Mouse (Mus musculus) forebrain, embryonic 13.5 days (tissue): ENCODE data around the gene Catsperd. TPM values are rescaled to one million over a fixed set of nuclear protein-coding genes. Genes with fewer than 3 reads are reported as not detected.
A peak's percentile ranks its signal among the peaks of the same experiment; 100 is the strongest.

Source experiments
- ATAC-seq: fragments of 200-750 bp; cut with Nextera tagmentation; 2 replicates; pipeline ENCODE4 v1.8.0; 2017
- H3K27ac ChIP-seq: fragments of 300-500 bp; sonication (generic); 2 replicates; pipeline ENCODE4 v1.5.1; 2015; ENCODE audit warnings: inconsistent platforms, mild to moderate bottlenecking, moderate library complexity
- H3K27me3 ChIP-seq: fragments of 300-500 bp; sonication (generic); 2 replicates; pipeline ENCODE4 v1.6.1; 2015; ENCODE audit warnings: mild to moderate bottlenecking, inconsistent platforms
- H3K36me3 ChIP-seq: fragments of 300-500 bp; sonication (generic); 2 replicates; pipeline ENCODE4 v1.6.1; 2015; ENCODE audit warnings: mild to moderate bottlenecking, inconsistent platforms; ENCODE audit not compliant: poor library complexity, severe bottlenecking
- H3K4me1 ChIP-seq: fragments of 300-500 bp; sonication (generic); 2 replicates; pipeline ENCODE4 v1.6.1; 2015; ENCODE audit warnings: inconsistent platforms
- H3K4me2 ChIP-seq: fragments of 300-500 bp; sonication (generic); 2 replicates; pipeline ENCODE4 v1.6.1; 2015; ENCODE audit warnings: inconsistent platforms, mild to moderate bottlenecking, moderate library complexity
- H3K4me3 ChIP-seq: fragments of 300-500 bp; sonication (generic); 2 replicates; pipeline ENCODE4 v1.5.1; 2015; ENCODE audit warnings: mild to moderate bottlenecking, inconsistent platforms
- H3K9ac ChIP-seq: fragments of 300-500 bp; sonication (generic); 2 replicates; pipeline ENCODE4 v1.6.1; 2015; ENCODE audit warnings: mild to moderate bottlenecking, inconsistent platforms
- H3K9me3 ChIP-seq: fragments of 300-500 bp; sonication (generic); replicated peaks from 2 replicates; pipeline ENCODE4 v1.6.1; 2016; ENCODE audit warnings: inconsistent platforms
- WGBS: fragments of 180-500 bp; shearing (Covaris S2); methylation state at CpG from one replicate; pipeline ENCODE4 v1.1.7; 2015; 5-methylcytosine and 5-hydroxymethylcytosine counted together
- polyA plus RNA-seq: library from polyadenylated mRNA; unstranded; fragments of >200 nt; fragmentation: Nextera tagmentation; extraction: Ambion mirVana; gene quantifications from 2 replicates; pipeline ENCODE4 v1.2.1, GENCODE M21; 2015

Catsperd gene
- polyA plus RNA-seq = 0.58 and 0.70 TPM in 2 replicates

DNA sequence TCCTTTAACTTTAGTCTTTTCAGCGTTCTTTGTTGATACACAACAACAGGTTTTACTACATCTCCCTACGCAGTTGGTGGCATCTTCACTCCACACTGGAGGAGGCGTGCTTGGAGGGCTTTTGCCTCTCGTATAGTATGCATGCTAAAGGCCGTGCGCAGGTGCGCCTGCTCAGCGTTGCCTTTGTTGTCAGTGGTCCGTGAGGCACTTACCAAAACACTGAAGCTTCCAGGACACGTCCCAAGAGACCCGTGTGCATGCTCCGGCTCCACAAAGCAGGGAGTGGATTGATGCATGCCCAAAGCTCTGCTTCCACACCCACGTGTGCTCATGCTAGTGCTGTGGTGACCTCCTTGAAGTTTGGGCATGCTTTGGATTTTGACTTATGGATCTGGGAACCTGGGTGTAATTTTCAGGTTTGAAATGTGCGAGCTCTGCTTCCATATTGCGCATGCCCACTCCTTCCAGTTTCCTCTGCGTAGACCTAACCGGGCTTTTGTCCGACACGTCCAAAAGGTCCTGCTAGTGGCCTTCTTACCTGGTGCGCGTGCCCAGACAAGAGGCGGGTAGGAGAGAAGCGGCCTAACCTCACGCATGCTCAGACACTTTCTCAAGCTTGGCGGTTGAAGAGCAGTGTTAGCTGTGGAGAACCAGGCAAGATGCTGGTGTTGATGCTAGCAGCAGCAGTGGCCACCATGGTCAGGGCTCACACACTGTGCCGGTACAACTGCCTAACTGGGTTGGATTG, at the start of gene Catsperd:
TSS of gene Catsperd (plus strand) at position 614 of the 748 bp plus-strand sequence.
- Histone ChIP-seq H3K27ac (peak within 1 kb of the TSS; percentile 33), H3K9me3 (no peaks in the 10 kb centered on the region), H3K27me3 (0 out of 2 replicates have a peak, but pooled peaks cover 6% of the 10 kb centered on the region), H3K36me3 (peaks cover 14% of the 10 kb centered on the region), H3K4me2 (peak within 1 kb of the TSS; percentile 95), H3K4me1 (peaks cover 28% of the 10 kb centered on the region), H3K4me3 (peak within 1 kb of the TSS; percentile 92), H3K9ac (peak within 1 kb of the TSS; percentile 88)
- WGBS = 8% methylated on average over 26 of the region's 26 CpGs
- ATAC-seq = peak; percentile 45

DNA sequence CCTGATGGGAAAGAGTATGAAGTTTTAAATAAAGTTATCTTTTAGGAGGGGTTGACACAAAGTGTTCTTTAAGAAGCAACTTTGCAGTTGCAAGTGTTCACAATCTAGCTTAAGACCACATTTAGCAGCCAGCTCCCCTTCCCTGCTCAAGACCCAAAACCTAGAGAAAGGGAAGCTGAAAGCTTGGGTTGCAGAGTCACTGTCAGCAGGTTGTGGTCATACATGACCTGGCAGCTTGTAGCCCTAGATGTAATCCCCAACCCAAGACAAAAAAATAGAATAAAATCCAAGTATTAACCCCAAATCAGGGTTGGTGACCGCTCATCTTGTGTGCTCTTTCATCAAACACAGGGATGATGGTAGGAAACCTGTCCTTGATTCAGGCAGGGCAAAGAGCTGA, 44.9 kb upstream of the Catsperd start:
- Histone ChIP-seq H3K36me3 (peaks cover 69% of the 10 kb centered on the region), H3K27me3 (no peaks in the 10 kb centered on the region), H3K9me3 (no peaks in the 10 kb centered on the region), H3K4me1 (peaks cover 52% of the 10 kb centered on the region), H3K4me2 (peak overlapping the region; percentile 86), H3K4me3 (peak overlapping the region; percentile 61), H3K9ac (peak overlapping the region; percentile 89), H3K27ac (0 out of 2 replicates have a peak overlapping the region, but pooled peaks have one; percentile 93)
- no peak for ATAC-seq
- 72% methylated on average over 1 of the region's 1 CpGs for WGBS

DNA sequence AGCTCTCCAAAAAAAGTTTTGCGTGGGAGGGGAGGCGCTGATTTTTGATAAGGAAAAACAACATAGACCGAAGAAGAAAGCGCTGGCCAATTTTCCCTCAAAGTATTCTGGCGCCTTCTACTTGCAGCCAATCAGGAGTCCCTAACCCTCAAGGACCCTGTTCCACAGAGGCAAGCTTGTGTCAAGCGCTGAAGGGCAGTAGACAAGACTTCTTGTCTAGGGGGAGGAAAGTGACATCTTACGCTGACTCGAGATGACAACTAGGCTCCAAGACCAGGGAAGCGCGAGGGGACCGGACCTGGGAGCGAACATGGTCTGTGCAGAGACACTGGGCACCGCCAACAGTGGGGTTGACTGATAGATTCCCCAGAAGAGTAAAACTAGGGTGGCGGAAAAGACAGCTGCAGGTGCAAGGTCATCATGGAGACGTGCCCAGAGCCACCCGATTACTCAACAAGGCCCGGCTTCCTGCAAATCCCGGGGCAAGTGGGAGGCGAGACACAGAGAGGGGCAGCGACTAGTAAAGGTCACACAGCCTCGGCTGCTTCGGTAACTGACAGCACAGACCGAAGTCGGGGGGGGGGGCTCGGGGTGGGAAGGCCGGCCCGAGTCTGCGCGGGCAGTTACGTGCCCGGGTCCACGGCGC, 44.2 kb upstream of the Catsperd start:
- H3K36me3 ChIP-seq = peaks cover 69% of the 10 kb centered on the region
- peak; percentile 0; the same call in 1 of the 2 replicates for ATAC-seq
- no peaks in the 10 kb centered on the region for H3K27me3 ChIP-seq
- H3K27ac ChIP-seq = peak overlapping the region; percentile 93
- peak overlapping the region; percentile 86 for H3K4me2 ChIP-seq
- no peaks in the 10 kb centered on the region for H3K9me3 ChIP-seq
- 2% methylated on average over 33 of the region's 33 CpGs for WGBS
- H3K9ac ChIP-seq = peak overlapping the region; percentile 89
- H3K4me3 ChIP-seq = peak overlapping the region; percentile 61
- H3K4me1 ChIP-seq = peaks cover 58% of the 10 kb centered on the region

DNA sequence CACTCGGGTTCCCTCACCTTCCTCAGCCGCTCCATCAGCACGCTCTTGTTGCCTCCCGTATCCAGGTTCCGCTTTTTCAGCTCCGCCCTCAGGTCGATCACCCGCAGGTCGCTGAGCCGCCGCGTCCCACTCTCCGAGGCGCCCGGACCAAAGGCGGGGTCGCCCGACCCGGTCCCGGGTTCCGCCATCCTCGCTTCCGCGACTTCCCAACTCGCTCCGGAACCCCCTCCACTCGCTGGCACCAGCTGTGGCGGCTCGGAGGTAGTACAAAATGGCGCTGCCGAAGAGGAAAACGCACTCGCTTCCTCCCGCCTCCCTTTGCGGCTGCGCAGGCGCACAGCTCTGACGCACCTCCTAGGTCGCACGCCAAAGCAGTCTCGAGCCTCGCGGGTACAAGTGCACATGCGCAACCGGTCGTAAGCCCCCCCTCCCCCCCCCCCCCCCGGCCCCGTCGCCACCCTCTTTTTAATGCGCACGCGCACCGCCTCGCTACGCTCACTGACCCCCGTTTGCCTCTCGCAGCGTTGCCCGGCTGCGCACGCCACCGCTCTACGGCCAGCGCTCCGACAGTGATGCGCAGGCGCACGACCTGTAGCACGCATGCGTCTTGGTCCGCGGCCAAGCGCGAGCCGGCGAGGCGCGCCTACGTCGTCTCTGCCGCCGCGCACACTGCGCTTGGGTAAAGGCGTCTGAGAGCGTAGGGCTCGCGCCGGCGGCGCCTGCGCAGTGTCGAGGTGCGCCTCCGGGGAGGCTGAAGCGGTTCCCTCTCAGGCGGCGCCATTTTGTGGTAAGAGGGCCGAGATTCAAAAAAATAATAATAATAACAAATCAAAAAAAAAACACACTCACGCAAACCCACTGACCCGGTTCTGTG, 43.4 kb upstream of the Catsperd start, which contains the start of the genes Safb2 and Safb:
TSS of gene Safb2 (minus strand) at position 329 of the 874 bp plus-strand sequence.
TSS of gene Safb (plus strand) at position 569 of the 874 bp plus-strand sequence.
- Histone ChIP-seq H3K4me2 (peak within 1 kb of the TSS; percentile 92), H3K9ac (peak within 1 kb of the TSS; percentile 89), H3K9me3 (no peaks in the 10 kb centered on the region), H3K27ac (peak within 1 kb of the TSS; percentile 93), H3K4me3 (peak within 1 kb of the TSS; percentile 61), H3K4me1 (peaks cover 63% of the 10 kb centered on the region), H3K36me3 (peaks cover 69% of the 10 kb centered on the region), H3K27me3 (no peaks in the 10 kb centered on the region)
- WGBS = under 1% methylated on average over 91 of the region's 101 CpGs
- peak; percentile 95 for ATAC-seq

DNA sequence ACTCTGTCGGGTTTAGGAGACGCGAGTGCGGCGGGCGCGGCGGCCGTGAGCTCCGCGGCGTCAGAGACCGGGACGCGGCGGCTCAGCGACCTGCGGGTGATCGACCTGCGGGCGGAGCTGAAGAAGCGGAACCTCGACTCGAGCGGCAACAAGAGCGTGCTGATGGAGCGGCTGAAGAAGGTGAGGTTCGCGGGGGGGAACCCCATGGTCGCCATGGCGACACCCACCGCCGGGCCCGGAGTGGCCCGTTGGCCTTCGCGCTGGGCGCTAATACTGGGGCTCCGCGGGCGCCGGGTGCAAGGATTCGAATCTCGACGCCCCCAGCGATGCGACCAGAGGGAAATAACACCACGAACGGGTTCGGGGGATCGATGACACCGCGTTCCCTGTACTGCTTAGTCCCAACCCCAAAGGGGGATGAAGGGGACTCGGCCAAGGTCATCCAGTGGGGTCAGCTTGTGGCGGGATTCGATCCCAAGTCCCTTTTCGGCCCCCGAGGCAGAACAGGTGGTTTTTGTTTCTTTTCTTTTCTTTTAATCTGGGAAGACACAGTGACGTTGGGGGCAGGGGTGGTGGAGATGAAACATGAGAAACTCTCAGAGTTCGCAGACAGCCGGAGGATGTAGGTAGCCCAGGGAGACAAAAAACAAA, 42.6 kb upstream of the Catsperd start:
- Histone ChIP-seq H3K9me3 (no peaks in the 10 kb centered on the region), H3K4me2 (peak overlapping the region; percentile 92), H3K36me3 (peaks cover 69% of the 10 kb centered on the region), H3K4me1 (peaks cover 63% of the 10 kb centered on the region), H3K9ac (peak overlapping the region; percentile 83), H3K27me3 (no peaks in the 10 kb centered on the region), H3K27ac (peak overlapping the region; percentile 92), H3K4me3 (peak overlapping the region; percentile 61)
- WGBS = under 1% methylated on average over 61 of the region's 61 CpGs
- ATAC-seq = peak; percentile 25

DNA sequence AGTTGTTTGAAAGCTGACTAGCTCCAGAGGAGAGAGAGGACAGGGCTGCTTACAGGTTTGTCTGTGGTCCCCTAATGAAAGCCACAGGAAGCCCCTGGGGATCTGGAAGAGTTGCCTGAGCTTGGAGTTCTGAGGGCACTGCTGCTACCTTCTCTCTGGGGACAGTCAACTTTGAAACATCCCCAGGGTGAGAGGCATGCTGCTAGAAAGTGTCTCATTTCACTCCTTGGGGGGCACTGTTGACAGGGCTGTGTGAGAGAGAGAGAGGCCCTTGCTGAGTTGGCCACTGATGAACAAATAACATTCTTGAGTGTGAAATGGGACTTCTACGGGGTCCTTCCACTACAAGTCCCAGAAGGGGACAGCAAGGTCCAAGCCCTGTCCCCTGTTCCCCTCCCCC, 40.2 kb upstream of the Catsperd start:
- 0 out of 2 replicates have a peak overlapping the region, but pooled peaks have one; percentile 49 for H3K9ac ChIP-seq
- no peaks in the 10 kb centered on the region for H3K27me3 ChIP-seq
- 0 out of 2 replicates have a peak overlapping the region, but pooled peaks have one; percentile 15 for H3K27ac ChIP-seq
- ATAC-seq = no peak
- H3K4me1 ChIP-seq = peaks cover 53% of the 10 kb centered on the region
- H3K36me3 ChIP-seq = peaks cover 69% of the 10 kb centered on the region
- H3K4me2 ChIP-seq = peak overlapping the region; percentile 92
- no peak overlapping the region for H3K4me3 ChIP-seq
- 75% methylated on average over 1 of the region's 1 CpGs for WGBS
- no peaks in the 10 kb centered on the region for H3K9me3 ChIP-seq

DNA sequence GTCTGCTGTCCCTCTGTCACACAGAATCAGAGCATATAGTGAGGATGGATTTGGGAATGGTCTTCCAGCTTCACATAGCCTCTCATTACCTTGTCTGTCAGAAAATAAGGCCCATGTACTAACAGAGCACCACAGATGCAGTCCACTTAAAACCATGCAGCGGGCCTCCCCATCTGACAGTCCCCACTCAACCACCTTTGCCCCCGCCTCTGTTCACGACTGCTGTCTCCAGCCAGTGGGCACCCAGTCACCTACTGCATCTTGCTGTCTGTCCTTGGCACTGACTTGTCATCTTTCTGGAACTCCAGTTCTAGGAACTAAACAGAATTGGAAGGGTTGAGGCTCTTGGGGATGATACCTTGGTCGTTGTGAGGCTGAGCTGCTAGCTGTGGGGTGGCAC, 39.0 kb upstream of the Catsperd start:
- peaks cover 78% of the 10 kb centered on the region for H3K36me3 ChIP-seq
- 96% methylated on average over 4 of the region's 4 CpGs for WGBS
- no peak overlapping the region for H3K27ac ChIP-seq
- no peaks in the 10 kb centered on the region for H3K27me3 ChIP-seq
- no peaks in the 10 kb centered on the region for H3K9me3 ChIP-seq
- no peak overlapping the region for H3K4me2 ChIP-seq
- H3K9ac ChIP-seq = no peak overlapping the region
- no peak for ATAC-seq
- H3K4me3 ChIP-seq = no peak overlapping the region
- H3K4me1 ChIP-seq = peaks cover 43% of the 10 kb centered on the region

DNA sequence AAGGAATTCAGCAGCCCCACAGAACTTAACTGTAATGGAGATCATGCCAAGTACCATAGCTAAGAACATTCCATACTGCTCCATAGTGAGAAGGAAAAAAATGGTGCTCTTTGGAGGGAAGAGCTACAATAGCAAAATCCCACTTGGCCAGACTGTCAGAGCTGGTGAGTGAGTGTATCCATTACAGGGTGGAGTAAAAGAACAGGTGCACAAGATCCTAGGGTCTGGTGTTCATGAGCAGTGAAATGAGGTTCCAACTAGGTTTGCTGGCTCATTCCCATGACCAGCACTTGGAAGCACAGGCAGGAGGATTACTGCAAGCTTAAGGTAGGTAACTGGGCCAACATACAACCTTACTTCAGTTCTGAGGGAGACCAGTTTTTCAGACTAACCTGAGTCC, 35.4 kb upstream of the Catsperd start:
- no peak for ATAC-seq
- Histone ChIP-seq H3K9me3 (no peaks in the 10 kb centered on the region), H3K4me2 (no peak overlapping the region), H3K36me3 (peaks cover 100% of the 10 kb centered on the region), H3K27ac (no peak overlapping the region), H3K4me1 (peaks cover 24% of the 10 kb centered on the region), H3K27me3 (no peaks in the 10 kb centered on the region), H3K9ac (no peak overlapping the region), H3K4me3 (no peak overlapping the region)

DNA sequence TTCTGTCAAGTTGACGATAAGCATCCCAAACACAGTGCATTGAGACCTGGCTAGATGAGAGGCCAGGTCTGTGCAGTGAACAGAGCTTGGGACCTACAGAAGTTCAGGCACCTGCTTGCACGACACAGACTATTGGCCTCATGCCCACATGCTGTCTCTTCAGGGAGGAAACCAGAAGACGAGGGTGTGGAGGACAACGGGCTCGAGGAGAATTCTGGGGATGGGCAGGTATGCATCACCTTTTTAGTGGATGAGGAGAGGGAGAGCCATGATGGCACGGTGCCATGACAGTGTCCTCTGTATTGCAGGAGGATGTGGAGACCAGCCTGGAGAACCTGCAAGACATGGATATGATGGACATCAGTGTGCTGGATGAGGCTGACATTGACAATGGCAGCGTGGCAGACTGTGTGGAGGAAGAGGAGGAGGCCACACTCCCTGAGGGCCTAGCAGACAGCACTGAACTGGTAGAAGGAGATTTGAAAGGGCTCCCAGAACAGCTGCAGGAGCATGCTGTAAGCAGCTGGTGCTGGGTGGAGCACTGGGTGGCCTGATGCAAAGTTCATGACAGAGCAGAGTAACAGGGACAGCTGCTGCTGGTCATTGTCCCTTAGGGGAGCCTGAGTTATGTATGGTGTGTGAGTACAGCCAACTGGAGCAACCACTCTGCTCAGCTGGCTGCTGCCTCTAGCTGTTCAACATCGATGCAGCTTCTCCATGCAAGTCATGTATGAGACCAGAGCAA, 34.2 kb upstream of the Catsperd start:
- WGBS = 90% methylated on average over 8 of the region's 8 CpGs
- Histone ChIP-seq H3K27ac (no peak overlapping the region), H3K9ac (no peak overlapping the region), H3K27me3 (no peaks in the 10 kb centered on the region), H3K4me3 (no peak overlapping the region), H3K36me3 (peaks cover 96% of the 10 kb centered on the region), H3K9me3 (no peaks in the 10 kb centered on the region), H3K4me1 (peaks cover 13% of the 10 kb centered on the region), H3K4me2 (no peak overlapping the region)
- no peak for ATAC-seq

DNA sequence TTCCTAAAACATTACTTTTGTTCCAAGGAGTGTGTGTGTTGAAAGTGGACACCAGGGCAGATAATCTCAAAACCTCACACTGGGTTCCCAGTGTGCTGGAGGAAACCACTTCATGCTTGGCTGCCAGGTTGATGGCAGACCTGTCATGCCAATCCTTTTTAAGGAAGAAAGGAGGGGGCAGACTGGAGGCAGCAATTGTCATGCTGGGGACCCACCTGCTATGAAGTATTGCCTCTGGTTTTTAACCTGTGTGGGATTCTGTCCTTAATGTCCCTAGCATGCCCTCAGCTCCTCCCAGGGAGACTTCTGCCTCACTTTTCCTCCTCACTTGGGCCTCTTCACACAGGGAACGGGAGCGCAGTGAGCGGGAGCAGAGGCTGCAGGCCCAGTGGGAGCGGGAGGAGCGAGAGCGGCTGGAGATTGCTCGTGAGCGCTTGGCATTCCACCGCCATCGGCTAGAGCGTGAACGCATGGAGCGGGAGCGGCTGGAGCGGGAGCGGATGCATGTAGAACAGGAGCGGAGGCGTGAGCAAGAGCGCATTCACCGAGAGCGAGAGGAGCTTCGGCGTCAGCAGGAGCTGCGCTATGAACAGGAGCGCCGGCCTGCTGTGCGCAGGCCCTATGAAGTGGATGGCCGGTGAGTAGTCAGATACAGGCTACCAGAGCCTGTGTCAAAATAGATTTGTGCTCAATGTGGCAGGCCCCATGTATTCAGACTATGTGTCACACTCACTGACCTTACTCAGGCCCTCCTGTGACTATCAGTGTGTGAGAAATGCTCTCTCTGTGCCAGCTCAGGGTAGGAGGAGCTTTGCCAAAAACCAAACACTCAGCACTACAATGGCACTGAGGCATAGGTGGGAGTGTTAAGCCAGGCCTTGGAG, 24.5 kb upstream of the Catsperd start:
- Histone ChIP-seq H3K36me3 (peaks cover 91% of the 10 kb centered on the region), H3K27me3 (no peaks in the 10 kb centered on the region), H3K4me2 (no peak overlapping the region), H3K4me1 (peaks cover 3% of the 10 kb centered on the region), H3K9me3 (no peaks in the 10 kb centered on the region), H3K9ac (no peak overlapping the region), H3K4me3 (no peak overlapping the region), H3K27ac (no peak overlapping the region)
- no peak for ATAC-seq
- WGBS = 94% methylated on average over 28 of the region's 28 CpGs
